Mouse (Mus musculus) heart, postnatal 4 days (tissue): ENCODE results near the gene Vmn2r28. TPM values are rescaled to one million over a fixed set of nuclear protein-coding genes. Genes with fewer than 3 reads are reported as not detected.
"Not testable (repeated sequence)": the region's sequence is repeated elsewhere in the genome, so short reads cannot be mapped to it uniquely, and the experiment has no call there.

Source experiments
- DNase-seq: peaks from one replicate; pipeline ENCODE4 v3.0.0; 2021
- total RNA-seq, 2 experiments: library from RNA; stranded (reverse); gene quantifications; 2 replicates each; pipeline ENCODE4 v1.2.3; 2021

Vmn2r28 gene
- total RNA-seq = not detected

GRCm38 (mm10) chr7:5493856-5494255 lies at the start of gene Vmn2r28:
Gene Vmn2r28, minus strand, starts transcription at chr7:5493956.
- not testable (repeated sequence) for DNase-seq

GRCm38 (mm10) chr7:5540770-5541436 lies 47.1 kb upstream of the Vmn2r28 start:
- DNase-seq = not testable (repeated sequence)

- no peak for DNase-seq
Observed at GRCm38 (mm10) chr7:5456674-5457073, 37.1 kb downstream of the Vmn2r28 start, which contains the start of gene Vmn1r59. Gene Vmn1r59, minus strand, starts transcription at chr7:5456774.

GRCm38 (mm10) chr7:5454011-5454410 lies 39.7 kb downstream of the Vmn2r28 start:
- DNase-seq = not testable (repeated sequence)

- no peak for DNase-seq
Observed at GRCm38 (mm10) chr7:5448627-5449026, 45.1 kb downstream of the Vmn2r28 start.

Other genes with a start within 250 kb of the Vmn2r28 start
- gene Gm5065, start 143.4 kb downstream of the Vmn2r28 start, total RNA-seq = not detected
- not detected for gene Nlrp2, start 142.9 kb downstream of the Vmn2r28 start, total RNA-seq
- gene Vmn1r58, start 80.6 kb downstream of the Vmn2r28 start, total RNA-seq = not detected
- gene Vmn1r59, start 37.2 kb downstream of the Vmn2r28 start, total RNA-seq = not detected
- gene Vmn1r60, start 53.4 kb upstream of the Vmn2r28 start, total RNA-seq = not detected
- gene Vmn1r61, start 119.3 kb upstream of the Vmn2r28 start, total RNA-seq = not detected
- gene Vmn1r62, start 179.7 kb upstream of the Vmn2r28 start, total RNA-seq = not detected